In genomic region chr4:134659354-134660301, GRCm38 (mm10) we compare ENCODE assay signal across 9 mouse cellular contexts. TPM values are rescaled to one million over a fixed set of nuclear protein-coding genes. Genes with fewer than 3 reads are reported as not detected.
DNase-seq lines count a peak whose midpoint lies in the region; ATAC-seq lines count a peak whose summit lies in the region.
"Had no signal": no experiment of that assay in that cellular context is flagged by ENCODE, and none has a peak within 500 bp of the region (broad histone marks: within the 10 kb centered on the region; RNA-seq: fewer than 3 reads in every experiment).

No protein-coding gene starts in this region.

- H3K36me3 ChIP-seq in kidney, embryonic 16.5 days (ENCODE audit: insufficient read depth, low read length) = no peaks in the 10 kb centered on the region
- H3K36me3 ChIP-seq in hindbrain, embryonic 15.5 days = no peaks in the 10 kb centered on the region
- no peaks in the 10 kb centered on the region for H3K36me3 ChIP-seq in neural tube, embryonic 12.5 days

- peak overlapping the region; percentile 52 for H3K4me2 ChIP-seq in kidney, embryonic 16.5 days (replicated peaks; ENCODE audit: low read depth, low read length)
- peak overlapping the region; percentile 37 for H3K4me2 ChIP-seq in hindbrain, embryonic 15.5 days
- peak overlapping the region; percentile 50 for H3K4me2 ChIP-seq in neural tube, embryonic 12.5 days (replicated peaks)

- 14% methylated on average over 27 of the region's 27 CpGs for WGBS in kidney, embryonic 16.5 days
- WGBS in hindbrain, embryonic 15.5 days = 9% methylated on average over 27 of the region's 27 CpGs
- 12% methylated on average over 27 of the region's 27 CpGs for WGBS in neural tube, embryonic 12.5 days

- 0 out of 2 replicates have a peak, but pooled peaks have one; percentile 29 for ATAC-seq in kidney, embryonic 16.5 days (ENCODE audit: low FRiP score, low TSS enrichment)
- ATAC-seq in hindbrain, embryonic 15.5 days (ENCODE audit: low FRiP score, low read depth) = no peak
- 0 out of 2 replicates have a peak, but pooled peaks have one; percentile 8 for ATAC-seq in neural tube, embryonic 12.5 days (ENCODE audit: low FRiP score, low read depth)

- H3K4me3 ChIP-seq in kidney, embryonic 16.5 days (ENCODE audit: low read length) = peak overlapping the region; percentile 24
- H3K4me3 ChIP-seq in hindbrain, embryonic 15.5 days = no peak overlapping the region
- 0 out of 2 replicates have a peak overlapping the region, but pooled peaks have one; percentile 5 for H3K4me3 ChIP-seq in neural tube, embryonic 12.5 days

- DNase-seq in kidney, adult 9 months = no peak
- DNase-seq in embryo, embryonic 9.5 days (ENCODE audit: extremely low spot score) = peak; percentile 62
- DNase-seq in frontal cortex, postnatal 14 days (ENCODE audit: low spot score in 2 of 2) = no peak
- no peak for DNase-seq in gastrocnemius, postnatal 25 days
- DNase-seq in gastrocnemius, adult 18-20 months (ENCODE audit: low spot score) = no peak
- DNase-seq: lung, postnatal 4 days had no signal

- no peak overlapping the region for H3K27ac ChIP-seq in kidney, embryonic 16.5 days (ENCODE audit: low read length)
- H3K27ac ChIP-seq in hindbrain, embryonic 15.5 days (replicated peaks) = peak overlapping the region; percentile 58
- H3K27ac ChIP-seq in neural tube, embryonic 12.5 days = no peak overlapping the region

- H3K9ac ChIP-seq in kidney, embryonic 16.5 days (replicated peaks; ENCODE audit: low read length) = peak overlapping the region; percentile 45; the same call in 1 of the 2 replicates
- no peak overlapping the region for H3K9ac ChIP-seq in hindbrain, embryonic 15.5 days
- peak overlapping the region; percentile 41 for H3K9ac ChIP-seq in neural tube, embryonic 12.5 days

- H3K4me1 ChIP-seq in kidney, embryonic 16.5 days (ENCODE audit: insufficient read depth, low read length) = peaks cover 21% of the 10 kb centered on the region
- peaks cover 67% of the 10 kb centered on the region for H3K4me1 ChIP-seq in hindbrain, embryonic 15.5 days (replicated peaks)
- peaks cover 22% of the 10 kb centered on the region for H3K4me1 ChIP-seq in neural tube, embryonic 12.5 days

- no peaks in the 10 kb centered on the region for H3K9me3 ChIP-seq in kidney, embryonic 16.5 days (ENCODE audit: low read length)
- H3K9me3 ChIP-seq in hindbrain, embryonic 15.5 days = no peaks in the 10 kb centered on the region
- H3K9me3 ChIP-seq in neural tube, embryonic 12.5 days = no peaks in the 10 kb centered on the region

- H3K27me3 ChIP-seq in kidney, embryonic 16.5 days (ENCODE audit: insufficient read depth, low read length) = peaks cover 8% of the 10 kb centered on the region
- no peaks in the 10 kb centered on the region for H3K27me3 ChIP-seq in hindbrain, embryonic 15.5 days
- H3K27me3 ChIP-seq in neural tube, embryonic 12.5 days (replicated peaks) = peaks cover 4% of the 10 kb centered on the region; the same call in 1 of the 2 replicates

RNA-seq across cellular contexts. Expression of gene Man1c1, which starts 44.5 kb away (rescaled TPM):
- 3.5 and 3.7 TPM in 2 replicates for polyA plus RNA-seq in kidney, embryonic 16.5 days (2015; fragmentation: Nextera tagmentation; extraction: Ambion mirVana)
- 5.8 and 6.1 TPM in 2 replicates for polyA plus RNA-seq in hindbrain, embryonic 15.5 days (2015; fragmentation: Nextera tagmentation; extraction: Ambion mirVana)
- polyA plus RNA-seq in neural tube, embryonic 12.5 days (2016; fragmentation: Nextera tagmentation; extraction: Ambion mirVana) = 5.1 and 6.3 TPM in 2 replicates
- 1 to 10 TPM; 4.1 to 5.1 TPM for total RNA-seq in gastrocnemius, postnatal 25 days (2021)
- 1 to 10 TPM; 2.5 to 3.6 TPM for total RNA-seq in gastrocnemius, adult 18-20 months (2021)
